Mouse (Mus musculus) heart, embryonic 14.5 days (tissue): ENCODE results near the gene Ccr1. TPM values are rescaled to one million over a fixed set of nuclear protein-coding genes. Genes with fewer than 3 reads are reported as not detected.
"Not testable (repeated sequence)": the region's sequence is repeated elsewhere in the genome, so short reads cannot be mapped to it uniquely, and the experiment has no call there.

Experiments used
- ATAC-seq: fragments of 200-750 bp; cut with Nextera tagmentation; 2 replicates; pipeline ENCODE4 v1.8.0; 2017; ENCODE audit warnings: low read depth, moderate TSS enrichment; ENCODE audit not compliant: insufficient number of reproducible peaks, insufficient read depth, low FRiP score
- H3K27ac ChIP-seq, 2 experiments: fragments of 200-500 bp in 1 of 2; fragments of 300-500 bp in 1 of 2; sonication (generic) in 1 of 2; replicated peaks in 1 of 2; 2 replicates each; pipeline ENCODE4 v1.5.1; 2012 to 2014; ENCODE audit warnings: low read depth in 2 of 2, low read length in 2 of 2, control low read depth in 1 of 2, mild to moderate bottlenecking in 1 of 2, mixed read lengths in 1 of 2; ENCODE audit not compliant: control insufficient read depth in 1 of 2, insufficient read depth in 1 of 2
- H3K27me3 ChIP-seq: fragments of 300-500 bp; sonication (generic); 2 replicates; pipeline ENCODE4 v1.6.1; 2014; ENCODE audit warnings: mild to moderate bottlenecking, low read length, control low read depth; ENCODE audit not compliant: control insufficient read depth, insufficient read depth
- H3K36me3 ChIP-seq: fragments of 300-500 bp; sonication (generic); 2 replicates; pipeline ENCODE4 v1.6.1; 2014; ENCODE audit warnings: mild to moderate bottlenecking, control low read depth, low read length, mixed read lengths; ENCODE audit not compliant: control insufficient read depth, insufficient read depth
- H3K4me1 ChIP-seq, 2 experiments: fragments of 200-500 bp in 1 of 2; fragments of 300-500 bp in 1 of 2; sonication (generic) in 1 of 2; 2 replicates each; pipeline ENCODE4 v1.6.1; 2012 to 2014; ENCODE audit warnings: low read length in 2 of 2, control low read depth in 1 of 2, mixed read lengths in 1 of 2; ENCODE audit not compliant: control insufficient read depth in 2 of 2, insufficient read depth in 2 of 2
- H3K4me2 ChIP-seq: fragments of 300-500 bp; sonication (generic); 2 replicates; pipeline ENCODE4 v1.6.1; 2014; ENCODE audit warnings: mild to moderate bottlenecking, low read length
- H3K4me3 ChIP-seq, 2 experiments: fragments of 200-500 bp in 1 of 2; fragments of 300-500 bp in 1 of 2; sonication (generic) in 1 of 2; 2 replicates each; pipeline ENCODE4 v1.5.1; 2012 to 2014; ENCODE audit warnings: low read length in 2 of 2, mild to moderate bottlenecking in 2 of 2, control low read depth in 1 of 2, low read depth in 1 of 2, moderate library complexity in 1 of 2; ENCODE audit not compliant: control insufficient read depth in 1 of 2, insufficient read depth in 1 of 2
- H3K9ac ChIP-seq: fragments of 300-500 bp; sonication (generic); 2 replicates; pipeline ENCODE4 v1.6.1; 2014; ENCODE audit warnings: mild to moderate bottlenecking, low read length
- H3K9me3 ChIP-seq: fragments of 300-500 bp; sonication (generic); 2 replicates; pipeline ENCODE4 v1.6.1; 2016; ENCODE audit warnings: low read length, control low read depth; ENCODE audit not compliant: control insufficient read depth
- WGBS: fragments of 180-500 bp; shearing (Covaris S2); extraction: QIAGEN DNeasy Blood & Tissue Kit; methylation state at CpG from one replicate; pipeline ENCODE4 v1.1.7; 2014; 5-methylcytosine and 5-hydroxymethylcytosine counted together
- polyA plus RNA-seq: library from polyadenylated mRNA; unstranded; fragments of >200 nt; fragmentation: Nextera tagmentation; extraction: Ambion mirVana; gene quantifications from 2 replicates; pipeline ENCODE4 v1.2.1, GENCODE M21; 2014

The Ccr1 gene
- polyA plus RNA-seq, 1 experiment from 2014 or later: 1.9 TPM

DNA sequence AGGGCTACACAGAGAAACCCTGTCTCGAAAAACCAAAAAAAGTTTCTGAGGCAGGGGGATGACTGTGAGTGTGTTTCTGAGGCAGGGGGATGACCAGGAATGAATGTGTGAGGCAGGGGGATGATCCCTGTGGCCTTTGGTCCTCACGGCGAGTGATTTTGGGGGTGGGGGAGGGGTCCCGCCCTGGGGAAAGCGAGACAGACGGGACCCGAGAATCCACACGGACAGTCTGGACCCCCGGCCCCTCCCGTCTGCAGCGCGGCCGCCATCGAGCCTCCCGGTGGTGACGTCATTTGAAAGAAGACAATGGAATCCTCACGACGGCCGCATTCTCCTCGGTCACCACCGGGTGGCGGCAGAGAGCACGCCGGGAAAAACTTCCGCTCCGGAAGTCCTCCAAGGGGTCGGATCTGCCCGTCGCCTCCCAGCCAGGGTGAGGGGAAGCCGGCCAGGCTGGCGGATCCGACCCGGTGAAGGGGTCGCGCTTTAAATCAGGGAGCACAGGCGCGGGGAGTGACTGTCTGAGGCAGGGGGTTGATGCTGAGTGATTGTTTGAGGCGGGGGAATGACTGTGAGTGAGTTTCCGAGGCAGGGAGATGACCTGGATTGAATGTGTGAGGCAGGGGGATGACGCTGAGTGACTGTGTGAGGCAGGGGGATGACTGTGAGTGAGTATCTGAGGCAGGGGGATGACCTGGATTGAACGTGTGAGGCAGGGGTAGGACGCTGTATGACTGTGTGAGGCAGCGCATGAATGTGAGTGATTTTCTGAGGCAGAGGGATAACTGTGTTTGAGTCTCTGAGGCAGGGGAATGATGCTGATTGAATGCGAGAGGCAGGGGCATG, 43.2 kb downstream of the Ccr1 start:
- Histone ChIP-seq H3K4me2 (peak overlapping the region; percentile 75), H3K27ac (peak overlapping the region; percentile 91 to 93), H3K9me3 (no peaks in the 10 kb centered on the region), H3K9ac (peak overlapping the region; percentile 80), H3K4me1 (peaks cover 9 to 11% of the 10 kb centered on the region in 2 experiments; a peak in 3 of 4 replicates), H3K27me3 (no peaks in the 10 kb centered on the region), H3K36me3 (no peaks in the 10 kb centered on the region), H3K4me3 (peak overlapping the region; percentile 52 to 58)
- WGBS: 6% methylated on average over 36 of the region's 44 CpGs
- ATAC-seq: peak; percentile 85

DNA sequence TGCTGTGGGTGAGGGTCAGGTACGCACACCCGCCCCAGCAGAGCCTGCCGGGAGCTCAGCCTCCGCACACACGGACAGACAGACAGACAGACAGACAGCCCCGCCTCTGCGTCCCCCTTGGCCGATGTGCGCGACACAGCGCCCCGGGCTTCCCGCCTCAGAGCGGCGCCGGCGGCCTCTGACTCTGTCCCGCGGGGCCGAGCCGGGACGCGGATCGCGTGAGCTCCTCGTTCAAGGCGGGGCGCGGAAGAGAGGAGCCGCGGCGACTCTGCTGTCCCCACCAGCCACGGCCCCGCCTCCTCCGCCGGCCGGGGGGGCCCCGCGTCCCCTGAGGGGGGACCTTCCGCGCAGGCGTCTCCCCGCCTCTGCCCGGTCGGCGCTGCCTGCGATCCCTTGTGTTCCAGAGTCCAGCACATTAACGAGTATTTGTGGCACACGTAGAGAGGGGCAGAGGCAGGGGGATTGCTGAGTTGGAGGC, 43.9 kb downstream of the Ccr1 start:
- no peaks in the 10 kb centered on the region for H3K9me3 ChIP-seq
- H3K4me1 ChIP-seq: peaks cover 9 to 11% of the 10 kb centered on the region in 2 experiments; a peak in 3 of 4 replicates
- H3K4me3 ChIP-seq: peak overlapping the region; percentile 52 to 58
- ATAC-seq: peak; percentile 93
- H3K27ac ChIP-seq: peak overlapping the region; percentile 91 to 93
- peak overlapping the region; percentile 80 for H3K9ac ChIP-seq
- WGBS: under 1% methylated on average over 40 of the region's 49 CpGs
- H3K36me3 ChIP-seq: no peaks in the 10 kb centered on the region
- no peaks in the 10 kb centered on the region for H3K27me3 ChIP-seq
- H3K4me2 ChIP-seq: peak overlapping the region; percentile 75

DNA sequence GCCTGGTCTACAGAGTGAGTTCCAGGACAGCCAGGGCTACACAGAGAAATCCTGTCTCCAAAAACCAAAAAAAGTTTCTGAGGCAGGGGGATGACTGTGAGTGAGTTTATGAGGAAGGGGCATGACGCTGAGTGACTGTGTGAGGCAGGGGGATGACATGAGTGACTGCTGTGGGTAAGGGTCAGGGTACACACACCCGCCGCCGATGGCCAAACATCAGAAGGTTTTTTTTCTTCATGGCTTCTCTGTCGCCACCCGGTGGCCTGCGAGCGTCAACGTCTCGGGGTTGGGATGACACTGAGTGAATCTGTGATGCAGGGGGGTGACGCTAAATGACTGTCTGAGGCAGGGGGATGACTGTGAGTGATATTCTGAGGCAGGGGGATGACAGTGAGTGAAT, 44.5 kb downstream of the Ccr1 start:
- H3K4me2 ChIP-seq: peak overlapping the region; percentile 75
- H3K9me3 ChIP-seq, H3K36me3 ChIP-seq, H3K27me3 ChIP-seq: not testable (repeated sequence)
- under 1% methylated on average over 11 of the region's 11 CpGs for WGBS
- 0 out of 2 replicates have a peak, but pooled peaks have one; percentile 14 for ATAC-seq
- peak overlapping the region in 1 of 2 experiments; percentile 91; a peak in 1 of 4 replicates for H3K27ac ChIP-seq
- H3K9ac ChIP-seq: peak overlapping the region; percentile 80; the same call in 1 of the 2 replicates
- H3K4me3 ChIP-seq: peak overlapping the region; percentile 52 to 58
- H3K4me1 ChIP-seq: peaks cover 9 to 11% of the 10 kb centered on the region in 2 experiments; a peak in 3 of 4 replicates

DNA sequence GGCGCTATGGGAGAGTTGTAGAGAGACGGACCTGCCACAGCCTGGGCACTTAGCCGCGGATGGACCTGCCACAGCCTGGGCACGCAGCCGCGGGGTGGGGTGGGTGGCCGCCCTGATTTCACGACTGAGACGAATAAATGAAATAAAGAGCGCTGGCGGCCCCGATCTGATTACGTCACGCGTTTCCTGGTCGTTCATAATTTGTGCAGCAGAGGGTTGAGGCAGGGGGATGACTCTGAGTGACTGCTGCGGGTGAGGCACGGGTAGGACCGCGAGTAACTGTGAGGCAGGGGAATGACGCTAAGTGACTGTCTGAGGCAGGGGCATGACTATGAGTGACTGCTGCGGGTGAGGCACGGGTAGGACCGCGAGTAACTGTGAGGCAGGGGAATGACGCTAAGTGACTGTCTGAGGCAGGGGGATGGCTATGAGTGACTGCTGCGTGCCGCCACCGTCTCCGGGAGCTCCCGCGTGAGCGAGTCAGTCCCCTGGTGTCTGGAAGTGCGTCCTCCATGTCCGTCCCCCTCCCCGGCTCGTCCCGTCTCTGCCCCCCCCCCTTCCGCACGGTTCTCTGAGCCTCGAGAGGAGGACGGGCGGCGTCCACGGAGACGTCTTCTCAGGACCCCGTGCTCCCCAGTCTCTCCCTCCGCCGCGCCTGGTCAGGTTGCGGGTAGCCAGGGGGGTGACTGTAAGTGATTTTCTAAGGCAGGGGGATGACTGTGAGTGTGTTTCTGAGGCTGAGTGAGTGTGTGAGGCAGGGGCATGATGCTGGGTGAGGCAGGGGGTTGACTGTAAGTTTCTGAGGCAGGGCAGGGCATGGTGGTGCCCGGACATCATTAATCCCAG, 45.1 kb downstream of the Ccr1 start:
- Histone ChIP-seq H3K27me3 (no peaks in the 10 kb centered on the region), H3K36me3 (no peaks in the 10 kb centered on the region), H3K9ac (peak overlapping the region; percentile 48; the same call in 1 of the 2 replicates), H3K4me2 (peak overlapping the region; percentile 75), H3K27ac (peak overlapping the region in 1 of 2 experiments; percentile 30; a peak in 1 of 4 replicates), H3K9me3 (no peaks in the 10 kb centered on the region), H3K4me3 (peak overlapping the region; percentile 46 to 58), H3K4me1 (peaks cover 7 to 9% of the 10 kb centered on the region in 2 experiments; a peak in 3 of 4 replicates)
- no peak for ATAC-seq
- under 1% methylated on average over 50 of the region's 53 CpGs for WGBS

Other genes with a start within 250 kb of the Ccr1 start
- gene Cxcr6, start 162.2 kb downstream of the Ccr1 start, polyA plus RNA-seq: 0.14 and 0.47 TPM in 2 replicates
- 33.1 and 36.3 TPM in 2 replicates for gene Fyco1, start 116.8 kb downstream of the Ccr1 start, polyA plus RNA-seq
- gene Xcr1, start 106.7 kb downstream of the Ccr1 start, polyA plus RNA-seq: not detected in 2 replicates
- gene Ccr1l1, start 9.7 kb upstream of the Ccr1 start, polyA plus RNA-seq: not detected in 2 replicates
- 0.05 TPM in 1 of 2 replicates, not detected in the other for gene Ccr3, start 53.3 kb upstream of the Ccr1 start, polyA plus RNA-seq
- 1.9 and 2.7 TPM in 2 replicates for gene Ccr2, start 133.3 kb upstream of the Ccr1 start, polyA plus RNA-seq
- gene Ccr5, start 152.9 kb upstream of the Ccr1 start, polyA plus RNA-seq: 0.61 and 1.9 TPM in 2 replicates